Mouse (Mus musculus) midbrain, embryonic 15.5 days (tissue): ENCODE results near the gene Ccdc39. TPM values are rescaled to one million over a fixed set of nuclear protein-coding genes. Genes with fewer than 3 reads are reported as not detected.

ENCODE experiments used
- ATAC-seq: fragments of 200-750 bp; cut with Nextera tagmentation; replicated peaks from 2 replicates; pipeline ENCODE4 v1.8.0; 2017; ENCODE audit warnings: moderate TSS enrichment
- H3K27ac ChIP-seq: fragments of 300-500 bp; sonication (generic); 2 replicates; pipeline ENCODE4 v1.5.1; 2015; ENCODE audit warnings: mild to moderate bottlenecking, inconsistent platforms
- H3K27me3 ChIP-seq: fragments of 300-500 bp; sonication (generic); replicated peaks from 2 replicates; pipeline ENCODE4 v1.6.1; 2015; ENCODE audit warnings: inconsistent platforms
- H3K36me3 ChIP-seq: fragments of 300-500 bp; sonication (generic); replicated peaks from 2 replicates; pipeline ENCODE4 v1.6.1; 2015; ENCODE audit warnings: inconsistent platforms
- H3K4me1 ChIP-seq: fragments of 300-500 bp; sonication (generic); 2 replicates; pipeline ENCODE4 v1.6.1; 2015; ENCODE audit warnings: inconsistent platforms
- H3K4me2 ChIP-seq: fragments of 300-500 bp; sonication (generic); 2 replicates; pipeline ENCODE4 v1.6.1; 2015; ENCODE audit warnings: inconsistent platforms, mild to moderate bottlenecking, moderate library complexity
- H3K4me3 ChIP-seq: fragments of 300-500 bp; sonication (generic); 2 replicates; pipeline ENCODE4 v1.5.1; 2015; ENCODE audit warnings: mild to moderate bottlenecking, inconsistent platforms
- H3K9ac ChIP-seq: fragments of 300-500 bp; sonication (generic); 2 replicates; pipeline ENCODE4 v1.6.1; 2015; ENCODE audit warnings: mild to moderate bottlenecking, inconsistent platforms
- H3K9me3 ChIP-seq: fragments of 300-500 bp; sonication (generic); 2 replicates; pipeline ENCODE4 v1.6.1; 2016; ENCODE audit warnings: inconsistent platforms
- WGBS: fragments of 180-500 bp; shearing (Covaris S2); methylation state at CpG from one replicate; pipeline ENCODE4 v1.1.7; 2015; ENCODE audit warnings: mixed read lengths; 5-methylcytosine and 5-hydroxymethylcytosine counted together
- polyA plus RNA-seq: library from polyadenylated mRNA; unstranded; fragments of >200 nt; fragmentation: Nextera tagmentation; extraction: Ambion mirVana; gene quantifications from 2 replicates; pipeline ENCODE4 v1.2.1, GENCODE M21; 2015

Gene Ccdc39
- 17.5 and 19.5 TPM in 2 replicates for polyA plus RNA-seq

DNA sequence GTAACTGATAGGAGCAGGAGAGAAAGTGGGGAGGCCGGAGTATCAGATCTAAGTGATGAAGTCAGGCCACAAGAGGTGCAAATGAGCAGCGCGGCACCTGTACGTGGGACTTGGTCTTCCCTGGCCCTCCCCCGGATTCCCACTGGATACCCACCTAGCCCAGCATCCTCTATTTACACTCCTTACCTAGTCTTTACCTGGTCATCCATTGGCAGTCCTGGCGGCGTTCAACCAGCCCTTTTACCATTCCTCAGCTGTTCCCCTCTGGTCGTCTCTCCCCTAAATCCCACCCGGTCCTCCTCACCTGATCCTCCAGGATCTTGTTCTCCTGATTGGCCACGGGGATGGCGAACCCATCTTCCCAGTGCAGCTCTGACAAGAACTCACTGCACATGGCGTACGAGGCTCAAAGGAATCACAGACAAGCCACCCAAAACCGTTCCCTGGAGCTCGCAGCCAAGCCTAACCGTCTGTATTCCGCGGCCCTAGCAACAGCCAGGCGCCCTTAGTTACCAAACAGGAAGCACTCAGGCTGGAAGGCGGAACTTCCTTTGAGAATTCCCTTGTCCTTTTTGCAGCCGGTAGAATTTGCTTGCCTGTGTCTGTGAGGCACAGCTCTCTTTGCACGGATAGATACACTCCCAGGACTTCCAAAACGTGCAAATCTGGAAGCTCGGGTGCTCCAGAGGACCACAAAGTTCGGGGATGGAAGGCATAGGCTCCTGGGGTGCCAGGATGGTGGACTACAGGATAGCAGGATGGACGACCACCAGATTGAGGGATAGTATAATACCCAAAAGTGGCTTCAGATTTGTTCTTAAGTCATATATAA, at the start of gene Ccdc39:
Ccdc39 (minus strand) TSS at position 510 of the 832 bp plus-strand sequence.
- H3K4me3 ChIP-seq, result peak within 1 kb of the TSS; percentile 64
- no peaks in the 10 kb centered on the region for H3K9me3 ChIP-seq
- H3K9ac ChIP-seq, result peak within 1 kb of the TSS; percentile 69
- no peaks in the 10 kb centered on the region for H3K27me3 ChIP-seq
- H3K36me3 ChIP-seq, result no peaks in the 10 kb centered on the region
- WGBS, result 5% methylated on average over 26 of the region's 26 CpGs
- peak within 1 kb of the TSS; percentile 79 for H3K27ac ChIP-seq
- ATAC-seq, result peak; percentile 98
- peak within 1 kb of the TSS; percentile 91 for H3K4me2 ChIP-seq
- H3K4me1 ChIP-seq, result peaks cover 12% of the 10 kb centered on the region

- H3K27ac ChIP-seq, result no peak overlapping the region
- H3K36me3 ChIP-seq, result no peaks in the 10 kb centered on the region
- H3K4me3 ChIP-seq, result no peak overlapping the region
- ATAC-seq, result no peak
- no peak overlapping the region for H3K9ac ChIP-seq
- no peaks in the 10 kb centered on the region for H3K4me1 ChIP-seq
- H3K9me3 ChIP-seq, result no peaks in the 10 kb centered on the region
- H3K27me3 ChIP-seq, result no peaks in the 10 kb centered on the region
- no peak overlapping the region for H3K4me2 ChIP-seq
- WGBS, result 94% methylated on average over 5 of the region's 5 CpGs
These were observed 49.3 kb upstream of the Ccdc39 start for GRCm38 (mm10) chr3:33893433-33893832.

DNA sequence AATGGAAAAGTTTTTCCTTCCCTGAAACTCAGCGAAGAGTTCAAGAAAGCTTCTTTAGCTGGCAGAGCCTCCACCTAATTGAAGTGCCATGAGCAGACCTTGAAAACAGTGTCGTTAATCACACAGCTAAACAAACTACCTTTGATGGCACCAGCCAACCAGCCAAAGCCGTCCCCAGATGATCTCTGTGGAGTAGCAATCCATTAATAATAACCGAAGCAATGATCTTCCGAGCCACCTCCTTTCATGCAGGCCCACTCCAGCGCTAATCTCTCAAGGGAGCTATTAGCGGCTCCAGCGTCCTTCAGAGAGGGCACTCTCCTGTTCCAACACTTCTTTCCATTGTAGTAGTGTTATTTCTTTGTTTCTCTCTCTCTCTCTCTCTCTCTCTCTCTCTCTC, 43.3 kb upstream of the Ccdc39 start:
- H3K9ac ChIP-seq, result no peak overlapping the region
- 0 out of 2 replicates have a peak overlapping the region, but pooled peaks have one; percentile 9 for H3K4me2 ChIP-seq
- peaks cover 3% of the 10 kb centered on the region; the same call in 1 of the 2 replicates for H3K4me1 ChIP-seq
- no peaks in the 10 kb centered on the region for H3K9me3 ChIP-seq
- H3K4me3 ChIP-seq, result no peak overlapping the region
- ATAC-seq, result peak; percentile 65
- no peaks in the 10 kb centered on the region for H3K36me3 ChIP-seq
- no peak overlapping the region for H3K27ac ChIP-seq
- H3K27me3 ChIP-seq, result no peaks in the 10 kb centered on the region
- WGBS, result 15% methylated on average over 8 of the region's 8 CpGs

DNA sequence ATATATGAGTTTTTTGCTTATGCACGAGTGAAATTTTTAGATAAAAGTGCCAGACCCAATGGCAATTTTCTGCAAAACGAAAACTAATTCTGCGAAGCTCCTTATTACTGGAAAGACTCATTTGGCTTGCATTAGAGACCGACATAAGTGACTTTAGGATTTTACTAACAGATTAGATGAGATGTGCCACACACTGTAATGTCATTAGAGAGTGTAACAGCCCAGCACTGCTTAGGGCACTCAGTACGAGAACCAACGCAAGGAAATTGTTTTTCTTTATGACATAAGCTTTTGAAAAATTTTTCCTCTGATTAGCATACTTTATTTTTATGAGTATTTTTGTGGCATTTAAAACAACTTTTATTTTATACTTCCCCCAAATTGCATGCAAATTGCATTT, 39.0 kb upstream of the Ccdc39 start:
- H3K4me2 ChIP-seq, result no peak overlapping the region
- no peaks in the 10 kb centered on the region for H3K36me3 ChIP-seq
- H3K27me3 ChIP-seq, result no peaks in the 10 kb centered on the region
- peak overlapping the region; percentile 34; the same call in 1 of the 2 replicates for H3K27ac ChIP-seq
- ATAC-seq, result peak; percentile 66; the same call in 1 of the 2 replicates
- H3K4me3 ChIP-seq, result no peak overlapping the region
- no peaks in the 10 kb centered on the region for H3K9me3 ChIP-seq
- H3K4me1 ChIP-seq, result peaks cover 3% of the 10 kb centered on the region; the same call in 1 of the 2 replicates
- H3K9ac ChIP-seq, result no peak overlapping the region
- WGBS, result 76% methylated on average over 6 of the region's 6 CpGs

DNA sequence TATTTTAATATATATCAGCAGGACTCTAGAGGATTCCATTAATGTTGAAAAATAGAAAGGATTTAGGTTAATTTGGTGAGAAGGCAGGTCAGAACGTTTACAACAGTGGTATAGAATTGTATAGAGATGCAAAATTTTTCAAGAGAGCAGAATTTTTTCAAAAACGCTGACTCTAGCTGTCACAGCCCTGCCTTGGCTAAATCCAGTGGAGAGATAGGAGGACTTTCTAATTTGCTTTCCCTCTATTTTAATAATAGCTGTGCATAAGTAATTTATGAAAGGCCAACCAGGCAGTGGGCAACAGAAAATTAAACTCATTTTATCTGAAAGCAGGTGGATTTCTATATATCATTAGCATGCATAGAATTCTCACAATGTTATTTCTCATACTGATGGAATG, 38.6 kb upstream of the Ccdc39 start:
- ATAC-seq, result peak; percentile 62

DNA sequence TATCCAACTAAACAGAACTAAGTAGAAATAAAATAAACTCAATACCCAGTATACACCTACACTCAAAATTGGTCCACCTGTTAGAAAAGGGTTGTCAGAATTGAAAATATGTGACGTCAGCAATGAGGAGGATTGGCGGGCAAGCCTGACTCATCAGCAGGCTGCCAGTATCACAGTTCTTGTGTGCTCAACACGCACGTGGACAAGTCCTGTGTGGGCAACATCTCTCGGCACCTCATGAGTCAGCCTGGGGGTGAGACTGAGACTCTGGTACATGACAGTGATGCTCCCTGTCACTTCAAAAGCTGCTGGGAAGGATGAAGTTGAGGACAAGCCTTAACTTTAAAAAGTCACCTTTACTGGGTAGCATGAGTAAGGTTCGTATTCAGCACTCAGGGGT, 34.6 kb upstream of the Ccdc39 start:
- WGBS, result 95% methylated on average over 6 of the region's 6 CpGs
- Histone ChIP-seq H3K9me3 (no peaks in the 10 kb centered on the region), H3K4me2 (no peak overlapping the region), H3K4me1 (peaks cover 3% of the 10 kb centered on the region; the same call in 1 of the 2 replicates), H3K36me3 (no peaks in the 10 kb centered on the region), H3K9ac (no peak overlapping the region), H3K27ac (no peak overlapping the region), H3K4me3 (no peak overlapping the region), H3K27me3 (no peaks in the 10 kb centered on the region)
- ATAC-seq, result no peak

More for the DNA sequence above, 38.6 kb upstream of the Ccdc39 start:
- no peaks in the 10 kb centered on the region for H3K36me3 ChIP-seq
- no peaks in the 10 kb centered on the region for H3K27me3 ChIP-seq
- no peak overlapping the region for H3K9ac ChIP-seq
- WGBS, result 68% methylated on average over 2 of the region's 2 CpGs
- H3K9me3 ChIP-seq, result no peaks in the 10 kb centered on the region
- no peak overlapping the region for H3K4me2 ChIP-seq
- H3K4me1 ChIP-seq, result peaks cover 3% of the 10 kb centered on the region; the same call in 1 of the 2 replicates
- H3K4me3 ChIP-seq, result no peak overlapping the region
- H3K27ac ChIP-seq, result no peak overlapping the region; the same call in 1 of the 2 replicates

DNA sequence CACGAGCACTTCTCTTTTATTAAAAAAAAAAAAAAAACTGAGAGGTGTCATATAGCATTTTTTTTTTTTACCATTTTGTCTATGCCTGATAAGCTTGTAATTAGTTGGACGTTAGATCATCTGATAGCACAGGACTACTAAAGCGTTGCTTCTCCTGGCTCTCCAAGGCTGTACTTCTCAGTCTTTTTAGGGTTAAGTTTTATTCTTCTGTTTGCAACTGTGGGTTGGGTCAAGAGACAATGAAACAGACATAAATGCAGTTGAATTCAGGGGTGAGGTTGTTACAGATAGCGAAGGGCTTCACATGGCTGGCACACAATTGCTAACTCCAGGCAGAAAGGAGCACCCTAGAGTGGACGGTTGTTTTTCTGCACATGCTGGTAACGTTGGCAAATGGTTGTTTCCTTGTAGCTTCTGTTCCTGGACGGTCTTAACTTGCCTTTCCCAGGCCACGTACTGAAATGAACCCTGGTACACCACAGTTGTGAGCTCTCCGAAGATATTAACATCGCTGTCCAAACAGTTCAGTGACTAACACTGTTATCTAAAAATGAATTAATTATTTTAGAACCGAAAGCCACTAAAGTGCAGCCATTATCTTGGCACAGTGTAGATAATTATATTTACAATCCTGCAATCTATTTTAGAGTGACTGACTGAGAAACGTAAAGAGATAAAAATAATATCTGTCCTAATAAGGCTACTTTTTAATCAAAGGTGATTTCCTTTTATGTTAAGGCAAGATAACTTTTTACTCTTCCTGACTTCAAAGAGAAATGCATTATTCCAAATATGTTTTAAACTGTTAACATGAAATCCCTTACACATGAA, 30.6 kb upstream of the Ccdc39 start:
- Histone ChIP-seq H3K4me3 (no peak overlapping the region), H3K27me3 (no peaks in the 10 kb centered on the region), H3K9me3 (no peaks in the 10 kb centered on the region), H3K4me1 (peaks cover 7% of the 10 kb centered on the region), H3K36me3 (no peaks in the 10 kb centered on the region), H3K4me2 (no peak overlapping the region), H3K9ac (no peak overlapping the region), H3K27ac (no peak overlapping the region)
- ATAC-seq, result no peak
- WGBS, result 72% methylated on average over 12 of the region's 12 CpGs

DNA sequence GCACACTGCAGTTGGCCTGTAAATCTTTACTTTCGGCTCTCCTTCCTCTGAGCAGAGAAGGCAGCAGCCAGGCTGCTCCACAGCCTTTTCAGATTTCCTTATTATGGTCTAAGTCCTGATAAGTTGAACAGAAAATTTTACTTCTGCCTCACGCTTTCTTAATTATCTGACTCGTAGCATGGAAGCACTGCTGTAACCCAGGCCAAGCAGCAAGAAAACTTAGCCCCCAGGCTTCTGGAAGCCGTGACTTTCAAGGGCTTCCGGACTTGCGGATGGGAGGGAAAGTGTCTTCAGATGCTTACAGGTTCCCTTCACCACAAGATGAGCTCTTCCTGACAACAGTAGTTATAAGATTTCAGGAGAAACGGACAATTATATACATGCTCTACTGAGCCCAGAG, 29.7 kb upstream of the Ccdc39 start:
- H3K36me3 ChIP-seq, result no peaks in the 10 kb centered on the region
- WGBS, result 67% methylated on average over 7 of the region's 7 CpGs
- ATAC-seq, result no peak
- H3K4me2 ChIP-seq, result no peak overlapping the region
- no peaks in the 10 kb centered on the region for H3K27me3 ChIP-seq
- no peak overlapping the region for H3K4me3 ChIP-seq
- H3K27ac ChIP-seq, result no peak overlapping the region
- no peak overlapping the region for H3K9ac ChIP-seq
- H3K9me3 ChIP-seq, result no peaks in the 10 kb centered on the region
- peaks cover 7% of the 10 kb centered on the region for H3K4me1 ChIP-seq

DNA sequence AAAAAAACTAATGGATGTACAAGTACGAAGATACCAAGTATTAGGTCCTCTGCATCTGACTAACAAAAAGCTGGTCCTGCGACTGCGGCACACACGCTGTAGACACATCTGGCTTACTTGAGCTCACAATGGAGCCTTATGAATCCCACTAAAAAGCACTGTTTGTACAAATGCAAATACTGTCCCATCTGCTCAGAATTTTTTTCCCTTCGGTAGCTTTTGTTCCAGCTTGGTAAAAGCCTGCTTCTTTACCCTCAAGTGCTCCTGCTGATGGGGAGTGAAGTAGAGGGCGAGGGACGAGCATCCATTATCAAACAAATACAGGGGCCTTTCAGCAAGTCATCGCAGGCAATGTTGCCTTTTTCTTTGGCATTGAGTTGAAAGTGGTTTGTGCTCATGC, 29.3 kb upstream of the Ccdc39 start:
- WGBS, result 27% methylated on average over 8 of the region's 8 CpGs

GRCm38 (mm10) chr3:33864000-33864540, 20.0 kb upstream of the Ccdc39 start:
- Histone ChIP-seq H3K4me1 (no peaks in the 10 kb centered on the region), H3K9ac (no peak overlapping the region), H3K9me3 (no peaks in the 10 kb centered on the region), H3K27ac (no peak overlapping the region), H3K27me3 (no peaks in the 10 kb centered on the region), H3K4me3 (no peak overlapping the region), H3K4me2 (no peak overlapping the region), H3K36me3 (no peaks in the 10 kb centered on the region)
- ATAC-seq, result no peak

More for the DNA sequence above, 29.3 kb upstream of the Ccdc39 start:
- H3K27ac ChIP-seq, result no peak overlapping the region
- no peak overlapping the region for H3K4me2 ChIP-seq
- no peaks in the 10 kb centered on the region for H3K36me3 ChIP-seq
- ATAC-seq, result no peak
- no peaks in the 10 kb centered on the region for H3K9me3 ChIP-seq
- peaks cover 7% of the 10 kb centered on the region for H3K4me1 ChIP-seq
- no peak overlapping the region for H3K9ac ChIP-seq
- H3K27me3 ChIP-seq, result no peaks in the 10 kb centered on the region
- no peak overlapping the region for H3K4me3 ChIP-seq

GRCm38 (mm10) chr3:33858939-33859338, 14.8 kb upstream of the Ccdc39 start:
- Histone ChIP-seq H3K4me2 (no peak overlapping the region), H3K9ac (no peak overlapping the region), H3K4me3 (no peak overlapping the region), H3K4me1 (no peaks in the 10 kb centered on the region), H3K9me3 (no peaks in the 10 kb centered on the region), H3K27ac (no peak overlapping the region), H3K36me3 (no peaks in the 10 kb centered on the region), H3K27me3 (no peaks in the 10 kb centered on the region)
- 91% methylated on average over 3 of the region's 3 CpGs for WGBS
- ATAC-seq, result no peak

- WGBS, result 76% methylated on average over 1 of the region's 1 CpGs
- Histone ChIP-seq H3K27me3 (no peaks in the 10 kb centered on the region), H3K4me3 (no peak overlapping the region), H3K9me3 (no peaks in the 10 kb centered on the region), H3K4me1 (no peaks in the 10 kb centered on the region), H3K27ac (no peak overlapping the region), H3K4me2 (no peak overlapping the region), H3K36me3 (no peaks in the 10 kb centered on the region), H3K9ac (no peak overlapping the region)
- ATAC-seq, result no peak; the same call in 1 of the 2 replicates
These were observed 9.0 kb upstream of the Ccdc39 start for GRCm38 (mm10) chr3:33853062-33853461.
